Mouse (Mus musculus) left cerebral cortex, postnatal 4 days (tissue): ENCODE results near the gene F930015N05Rik. TPM values are rescaled to one million over a fixed set of nuclear protein-coding genes. Genes with fewer than 3 reads are reported as not detected.

Experiments
- DNase-seq: peaks from one replicate; pipeline ENCODE4 v3.0.0-alpha.2; 2022
- intact Hi-C: fragments of 180-260 bp; cut with DNase I; formaldehyde crosslinking; loops from one replicate; pipeline ENCODE4 v1.15.1; 2025
- total RNA-seq, 2 experiments: library from RNA; stranded (reverse); gene quantifications; 2 replicates each; pipeline ENCODE4 v1.2.3; 2021

F930015N05Rik gene
- total RNA-seq: under 1 TPM; 0.50 to 0.79 TPM

DNA sequence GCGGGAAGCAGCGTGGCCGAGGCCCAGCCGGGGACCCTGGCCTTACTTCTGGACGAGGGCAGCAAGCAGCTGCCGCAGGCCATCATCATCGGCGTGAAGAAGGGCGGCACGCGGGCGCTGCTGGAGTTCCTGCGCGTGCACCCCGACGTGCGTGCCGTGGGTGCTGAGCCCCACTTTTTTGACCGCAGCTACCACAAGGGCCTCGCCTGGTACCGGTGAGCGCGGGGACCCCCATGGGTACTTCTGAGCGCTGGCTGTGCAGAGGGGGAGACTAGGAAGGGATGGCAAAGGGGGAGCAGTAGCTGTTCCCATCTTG lies at the start of gene F930015N05Rik:
Gene F930015N05Rik, minus strand, starts transcription at position 242 of the 316 bp plus-strand sequence.
- DNase-seq: peak; percentile 6
- intact Hi-C loops: no loop called here

DNA sequence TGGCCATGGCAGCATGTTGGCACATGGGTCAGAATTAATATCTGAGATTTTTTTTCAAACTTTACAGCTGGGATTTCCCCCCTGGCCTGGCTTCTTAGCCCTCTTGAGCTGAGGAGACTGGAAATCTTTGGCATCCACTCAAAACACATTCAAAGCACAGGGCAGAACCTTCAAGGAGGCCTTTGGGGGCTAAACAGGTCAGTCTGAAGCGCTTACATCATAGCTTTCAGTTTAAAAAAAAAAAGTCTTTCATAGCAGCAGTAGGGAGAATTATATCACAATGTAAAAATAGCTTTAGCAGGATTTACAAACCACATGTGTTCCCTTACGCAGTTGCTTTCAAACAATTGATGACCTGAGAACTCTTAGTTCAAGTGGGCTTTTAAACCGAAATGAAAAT lies 45.0 kb upstream of the F930015N05Rik start:
- DNase-seq: no peak
- intact Hi-C loops: no loop called here

DNA sequence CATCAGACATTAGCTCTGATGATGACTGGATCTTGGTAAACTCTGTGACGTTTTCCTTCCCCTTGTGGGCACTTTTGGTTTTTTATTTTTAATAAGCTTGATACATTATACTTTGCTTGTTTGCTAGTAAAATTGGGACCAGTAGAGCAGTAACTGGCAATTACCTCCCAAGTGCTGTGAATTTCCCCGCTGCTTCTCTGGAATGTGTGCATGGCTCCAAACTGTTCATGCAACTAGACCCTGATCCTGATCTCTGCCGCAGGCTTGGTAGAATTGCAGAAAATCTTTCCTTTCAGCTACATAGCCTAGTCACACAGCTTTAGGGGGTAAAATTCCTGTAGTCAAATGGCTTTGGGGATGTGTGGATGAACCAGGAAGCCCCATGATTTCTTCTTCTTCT lies 37.2 kb upstream of the F930015N05Rik start:
- intact Hi-C loops: no loop called here

DNA sequence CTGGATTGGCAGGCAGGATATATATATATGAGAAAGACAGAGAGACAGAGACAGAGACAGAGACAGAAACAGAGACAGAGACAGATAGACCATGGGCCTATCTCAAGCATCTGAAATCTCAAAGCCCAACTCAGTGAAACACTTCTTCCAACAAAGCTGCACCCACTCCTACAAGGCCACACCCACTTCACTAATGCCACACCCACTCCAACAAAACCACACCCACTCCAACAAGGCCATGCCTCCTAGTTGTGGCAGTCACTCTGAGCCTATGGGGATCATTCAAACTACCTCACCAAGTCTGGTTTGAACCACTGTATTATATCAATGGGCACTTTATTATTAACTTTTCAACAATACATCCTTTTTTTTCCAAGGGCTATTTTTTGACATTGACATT lies 34.2 kb upstream of the F930015N05Rik start:
- intact Hi-C loops: no loop called here
- no peak for DNase-seq

More for the DNA sequence above, 37.2 kb upstream of the F930015N05Rik start:
- no peak for DNase-seq

DNA sequence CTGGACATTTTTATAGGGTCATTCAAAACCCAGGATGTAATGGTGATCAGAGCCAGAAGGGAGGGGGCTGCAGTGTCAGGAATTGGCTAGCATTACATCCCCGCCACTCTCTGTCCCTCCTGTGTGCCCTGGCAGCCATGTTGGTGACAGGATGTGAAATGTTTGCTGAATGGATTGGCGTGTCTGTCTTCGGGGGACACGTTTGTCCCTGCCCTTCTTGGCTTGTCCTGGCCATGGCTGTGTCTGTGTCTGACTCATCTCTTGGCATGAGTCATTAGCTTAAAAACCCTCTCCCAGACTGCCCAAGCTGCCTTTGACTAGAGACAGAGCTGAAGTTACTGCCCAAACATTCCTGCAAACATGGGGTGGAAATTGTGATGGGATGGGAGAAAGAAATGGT lies 32.3 kb upstream of the F930015N05Rik start:
- intact Hi-C loops: no loop called here
- peak; percentile 10 for DNase-seq

DNA sequence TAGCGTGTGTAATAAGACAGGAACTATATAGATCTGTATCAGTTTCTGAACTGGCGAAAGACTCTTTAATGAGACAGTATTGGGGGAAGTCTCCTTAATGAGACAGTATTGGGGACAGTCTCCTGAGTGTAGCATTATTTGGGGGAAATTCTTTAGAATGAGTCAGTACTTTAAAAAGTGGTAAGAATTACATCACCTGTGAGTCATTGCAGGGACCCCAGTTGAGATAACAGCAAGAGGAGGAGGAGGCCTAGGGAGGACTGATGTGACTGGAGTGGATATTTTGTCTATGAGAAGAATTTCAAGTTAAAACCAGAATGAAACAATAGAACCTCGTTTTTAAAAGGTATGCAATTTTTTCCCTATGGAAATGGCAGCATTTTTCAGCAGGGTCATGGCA lies 25.3 kb upstream of the F930015N05Rik start:
- intact Hi-C loops: no loop called here

DNA sequence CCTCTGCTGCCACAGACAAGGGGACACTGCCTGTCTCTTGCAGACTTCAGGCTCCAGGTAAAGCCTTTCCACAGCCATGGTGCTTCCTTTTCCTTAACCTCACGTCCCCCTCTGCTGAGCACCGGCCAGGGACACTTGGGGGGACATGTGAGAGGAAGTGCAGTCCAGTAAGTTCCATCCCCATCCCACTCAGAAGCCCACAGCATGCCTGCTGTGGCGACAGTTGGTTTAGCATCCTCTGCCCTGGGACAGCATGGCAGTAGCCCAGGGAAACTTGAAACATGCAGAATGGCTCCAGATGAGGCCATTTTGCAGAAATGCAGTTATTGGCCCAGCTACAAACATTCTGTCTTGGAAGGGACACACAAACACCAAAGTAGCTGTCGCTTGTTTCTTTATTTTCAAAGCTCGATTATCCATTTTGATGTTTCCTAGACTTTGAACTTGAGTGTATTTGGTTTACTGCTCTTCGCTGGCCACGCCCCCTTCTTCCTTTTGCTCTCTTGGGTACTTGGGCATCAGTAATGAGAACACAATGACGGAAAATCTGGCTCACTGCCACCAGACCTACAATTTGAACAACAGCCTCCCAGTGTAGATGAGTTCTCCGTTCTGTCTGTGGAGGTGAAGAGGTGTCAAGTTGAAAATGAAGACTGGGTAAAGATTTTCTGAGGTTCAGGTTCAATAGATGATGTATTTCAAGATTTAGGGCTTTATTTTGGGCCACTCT lies 12.3 kb upstream of the F930015N05Rik start:
- intact Hi-C loops: loop anchor here (10.0 kb wide), 3 partner anchors 266 to 1044 kb away; no protein-coding TSS in a partner anchor
- DNase-seq: peak; percentile 52

More for the DNA sequence above, 25.3 kb upstream of the F930015N05Rik start:
- DNase-seq: no peak

DNA sequence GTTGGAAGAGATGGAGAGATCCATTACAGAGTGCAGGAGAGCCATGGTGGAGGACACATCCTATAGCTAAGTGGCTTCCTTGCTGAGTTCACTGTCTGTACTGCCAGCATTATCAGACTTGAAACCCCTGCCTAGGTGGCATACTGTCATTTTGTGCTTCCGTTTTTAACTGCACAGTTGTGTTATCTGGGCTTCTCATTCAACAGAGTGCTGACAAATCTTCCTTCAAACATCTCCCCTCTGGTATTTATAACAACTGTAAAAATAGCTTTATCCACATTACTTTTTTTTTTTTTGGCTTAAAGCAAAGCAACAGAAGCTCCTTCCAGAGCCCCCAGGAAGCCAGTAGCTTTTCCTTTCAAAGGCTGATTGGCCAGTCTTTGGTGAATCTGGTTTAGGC lies 8.8 kb upstream of the F930015N05Rik start:
- intact Hi-C loops: loop anchor here (10.0 kb wide), 3 partner anchors 270 to 1040 kb away; no protein-coding TSS in a partner anchor
- no peak for DNase-seq

DNA sequence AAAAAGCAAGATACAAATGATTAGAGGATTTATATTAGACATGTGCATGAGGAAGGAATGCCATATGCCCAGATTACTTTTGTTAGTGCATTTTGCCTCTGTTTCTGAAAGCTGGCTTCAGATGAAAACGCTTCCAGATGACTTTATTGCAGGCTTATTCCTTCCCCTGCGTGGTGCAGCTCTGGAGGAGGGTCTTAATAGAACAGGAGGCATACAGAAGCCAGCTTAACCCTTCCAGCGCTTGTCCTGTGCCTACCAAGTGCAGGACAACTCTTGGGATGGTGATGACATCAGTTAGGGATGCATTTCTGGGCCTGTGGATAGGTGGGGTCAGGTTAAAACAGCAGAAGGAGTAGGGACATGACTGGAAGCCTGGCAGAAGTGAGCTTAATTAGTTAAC lies 6.2 kb upstream of the F930015N05Rik start:
- no peak for DNase-seq
- intact Hi-C loops: loop anchor here (5.0 to 10.0 kb wide), 4 partner anchors 272 to 1038 kb away; no protein-coding TSS in a partner anchor

DNA sequence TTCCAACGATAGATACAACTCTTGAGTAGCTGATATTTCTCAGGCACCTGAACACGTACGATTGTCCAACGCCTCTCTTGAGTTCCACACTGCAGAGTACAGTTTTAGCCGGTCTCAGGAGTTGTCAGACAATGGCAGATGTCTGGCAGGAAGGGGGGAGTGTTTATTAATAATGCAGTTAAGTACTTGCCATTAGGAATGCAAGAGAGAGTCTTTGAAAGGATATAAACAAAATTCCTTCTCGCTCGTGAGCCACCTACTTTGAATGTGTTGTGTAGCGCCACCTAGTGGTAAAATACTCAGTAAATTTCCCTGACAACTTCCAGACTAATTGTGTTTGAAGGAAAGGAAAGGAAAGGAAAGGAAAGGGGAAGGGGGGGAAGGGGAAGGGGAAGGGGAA lies 5.7 kb upstream of the F930015N05Rik start:
- peak; percentile 3 for DNase-seq
- intact Hi-C loops: loop anchor here (5.0 to 10.0 kb wide), 4 partner anchors 273 to 1037 kb away; no protein-coding TSS in a partner anchor

DNA sequence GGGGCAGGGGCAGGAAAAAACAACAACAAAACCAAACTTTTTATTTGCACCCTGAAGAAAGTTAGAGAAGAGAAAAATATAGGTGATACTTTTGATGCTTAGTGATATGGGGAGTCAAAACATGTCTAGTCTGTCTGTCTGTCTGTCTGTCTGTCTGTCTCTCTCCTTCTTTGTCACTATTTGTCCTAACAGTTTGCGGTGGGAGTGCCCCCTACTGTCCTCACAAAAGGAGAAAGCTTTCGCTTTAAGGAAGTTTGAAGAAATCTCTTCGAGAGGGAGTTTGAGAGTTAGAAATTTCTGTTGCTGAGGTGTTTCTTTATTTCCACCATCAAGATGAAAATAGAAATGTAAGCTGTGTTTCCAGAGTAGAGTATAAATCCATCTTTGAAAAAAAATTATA lies 2.5 kb upstream of the F930015N05Rik start:
- DNase-seq: peak; percentile 4
- intact Hi-C loops: no loop called here

DNA sequence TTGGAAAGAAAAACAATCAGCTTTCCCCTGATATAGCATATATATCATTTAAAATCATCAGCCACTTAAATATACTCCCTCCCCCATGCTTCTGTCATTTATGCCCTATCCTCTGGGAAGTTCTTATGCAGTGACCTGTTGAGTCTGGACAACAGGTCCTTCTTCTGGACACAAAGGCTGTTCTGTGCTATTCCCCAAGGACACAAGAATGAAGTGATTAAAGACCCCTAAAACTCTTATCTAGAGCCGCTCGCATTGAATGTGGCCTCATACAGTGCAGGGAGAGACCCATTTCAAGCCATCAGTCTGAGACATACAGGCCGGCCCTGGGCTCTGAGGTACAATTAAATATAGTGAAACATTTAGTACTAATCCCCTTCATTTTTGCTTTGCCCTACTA lies 1.3 kb upstream of the F930015N05Rik start:
- intact Hi-C loops: no loop called here
- no peak for DNase-seq

DNA sequence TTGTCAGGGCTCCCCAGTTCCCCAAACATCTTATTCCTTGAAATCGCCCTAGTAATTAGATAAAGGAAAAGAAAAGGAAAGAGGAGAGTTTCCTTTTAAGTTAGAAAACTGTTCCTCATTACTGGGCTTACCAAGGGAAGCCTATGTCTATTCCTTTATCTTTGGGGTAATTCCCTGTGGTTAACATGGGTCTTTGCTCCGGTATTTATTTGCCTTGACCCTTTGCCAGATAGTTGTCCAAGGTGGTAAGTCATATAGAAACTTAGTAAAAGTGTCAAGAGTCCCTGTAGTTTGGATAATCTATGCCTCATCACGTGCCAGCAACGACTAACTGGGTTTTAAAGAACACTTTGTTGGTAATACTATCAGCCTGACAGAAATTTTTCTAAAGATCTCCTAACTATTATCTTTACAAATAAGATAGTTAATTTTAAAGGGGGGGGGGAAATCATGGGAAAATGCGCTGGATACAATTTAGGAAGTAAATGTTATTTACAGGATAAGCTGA lies 392 bp upstream of the F930015N05Rik start:
- DNase-seq: no peak
- intact Hi-C loops: no loop called here

DNA sequence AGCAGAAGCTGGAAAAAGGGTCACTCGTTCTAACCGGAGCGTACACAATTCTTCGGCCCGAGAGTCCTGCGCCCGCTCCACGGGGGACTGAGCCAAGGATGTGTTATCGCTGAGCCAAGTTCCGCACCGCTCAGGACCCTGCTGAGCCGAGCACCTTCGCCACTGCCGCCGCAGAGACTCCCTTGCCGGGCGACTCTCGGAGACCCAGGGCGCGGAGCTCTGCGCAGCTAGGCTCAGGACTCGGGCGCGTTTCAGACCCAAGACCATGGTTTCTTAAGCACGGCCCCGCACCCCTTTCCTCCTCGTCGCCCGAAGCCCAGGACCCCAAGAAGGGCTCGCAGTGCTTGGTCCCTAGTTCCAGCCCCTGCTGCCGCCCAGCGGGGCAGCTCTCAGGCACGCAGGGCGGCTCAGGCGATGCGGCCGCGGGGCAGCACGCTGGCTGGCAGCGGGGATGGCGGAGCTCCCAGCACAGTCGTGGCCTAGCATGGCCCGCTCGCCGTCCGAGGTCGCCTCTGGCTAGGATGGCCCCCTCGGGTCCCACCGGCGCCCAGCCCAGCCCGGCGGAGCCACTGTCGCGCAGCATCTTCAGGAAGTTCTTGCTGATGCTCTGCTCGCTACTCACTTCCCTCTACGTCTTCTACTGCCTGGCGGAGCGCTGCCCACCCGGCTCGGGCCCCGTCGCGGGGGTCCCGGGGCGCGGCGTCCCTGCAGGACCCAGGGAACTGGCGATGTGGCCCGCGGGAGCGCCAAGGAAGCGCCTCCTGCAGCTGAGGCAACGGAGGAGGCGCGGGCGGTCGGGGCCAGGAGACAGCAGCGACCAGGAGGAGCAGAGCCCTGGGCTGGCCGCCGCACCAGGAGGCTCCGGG lies 674 bp downstream of the F930015N05Rik start:
- intact Hi-C loops: no loop called here
- peak; percentile 14 for DNase-seq

DNA sequence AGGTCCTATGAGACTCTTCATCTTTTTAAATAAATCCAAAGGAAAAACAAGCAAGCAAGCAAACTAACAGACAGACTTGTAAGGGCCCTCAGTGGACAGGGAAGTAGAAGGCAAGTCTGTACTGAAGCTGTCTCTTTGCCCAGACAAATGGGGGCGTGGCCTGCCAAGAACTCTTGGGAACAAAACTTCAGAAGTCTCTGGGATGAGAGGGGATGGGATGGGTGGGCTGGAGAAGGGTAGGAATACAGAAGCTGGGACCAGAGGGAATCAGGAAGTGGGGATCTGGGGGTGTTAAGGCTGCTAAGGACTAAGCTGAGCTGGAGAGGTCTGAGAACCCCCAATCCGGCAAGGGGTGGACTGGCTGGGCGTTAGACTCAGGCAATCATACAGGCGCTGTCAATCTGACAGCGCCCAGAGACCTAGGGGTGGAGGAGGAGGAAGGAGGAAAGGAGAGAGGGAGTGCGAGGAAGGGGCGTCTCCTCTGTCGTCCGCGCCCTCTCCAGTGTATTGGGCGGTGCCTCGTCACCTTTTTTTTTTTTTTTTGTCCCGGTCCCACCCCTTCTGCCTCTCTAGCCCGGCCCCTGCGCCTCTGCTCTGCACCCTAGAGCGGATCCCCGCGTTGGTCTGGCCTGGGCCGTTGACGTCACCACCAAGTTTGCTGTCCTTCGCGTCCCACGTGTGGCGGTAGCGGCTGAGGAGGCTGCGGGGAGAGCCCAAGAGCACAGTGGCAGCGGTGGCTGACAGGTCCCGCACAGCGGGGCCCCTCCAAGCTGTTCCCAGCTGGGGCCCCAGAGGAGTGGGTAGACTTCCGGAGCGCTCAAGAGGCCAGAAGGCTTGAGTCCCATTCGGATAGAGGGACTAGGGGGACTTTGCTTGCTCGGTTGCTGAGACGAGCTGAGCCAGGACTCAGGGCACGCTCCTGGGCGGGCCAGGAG lies 1.6 kb downstream of the F930015N05Rik start, which contains the start of gene Hs3st3a1:
Gene Hs3st3a1, plus strand, starts transcription at position 722 of the 935 bp plus-strand sequence.
- DNase-seq: peak; percentile 8
- intact Hi-C loops: no loop called here

DNA sequence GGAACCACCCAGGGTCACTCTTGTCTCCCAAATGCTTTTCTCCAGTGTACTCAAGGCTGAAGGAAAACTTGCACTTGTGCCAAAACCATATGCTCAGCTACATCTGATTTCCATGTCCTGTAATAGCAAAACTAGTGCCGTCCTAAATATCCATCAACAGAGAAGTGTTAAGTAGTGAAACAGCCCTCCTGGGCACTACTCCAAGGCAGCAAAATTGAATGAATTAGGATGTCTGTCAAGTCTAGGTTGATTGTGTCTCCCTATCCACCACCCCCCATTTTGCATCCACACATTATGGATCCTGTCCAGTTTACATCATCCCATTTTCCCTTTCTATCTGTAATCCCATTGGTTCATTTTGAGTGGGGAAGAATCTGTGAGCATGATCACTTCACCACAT lies 17.5 kb downstream of the F930015N05Rik start:
- DNase-seq: no peak
- intact Hi-C loops: no loop called here

DNA sequence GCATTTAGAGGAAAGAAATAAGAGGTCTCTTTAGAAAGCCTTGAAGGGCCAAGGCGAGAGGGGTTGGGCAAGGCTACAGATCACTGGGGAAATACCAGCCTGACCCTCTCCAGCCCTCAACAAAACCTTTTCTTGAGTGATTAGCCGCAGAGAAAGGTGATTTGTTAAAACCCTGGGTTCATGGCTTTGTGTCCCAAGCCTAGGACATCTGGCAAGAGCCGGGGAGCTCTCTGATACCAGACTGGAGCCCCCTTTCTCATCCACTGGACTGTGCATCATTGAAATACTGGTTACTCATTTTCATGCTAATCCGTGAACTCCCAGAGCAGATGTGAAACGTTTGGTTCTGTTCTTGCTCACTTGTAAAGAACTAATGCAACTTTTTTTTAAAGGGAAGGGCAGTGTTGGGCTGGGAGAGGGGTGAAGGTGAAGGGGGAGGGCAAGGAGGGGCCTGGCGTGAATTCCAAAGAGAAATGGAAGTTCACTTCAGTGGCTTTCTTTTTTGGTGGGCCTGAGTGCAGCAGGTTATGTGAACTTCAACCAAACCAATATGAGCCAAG lies 35.8 kb downstream of the F930015N05Rik start:
- intact Hi-C loops: no loop called here

DNA sequence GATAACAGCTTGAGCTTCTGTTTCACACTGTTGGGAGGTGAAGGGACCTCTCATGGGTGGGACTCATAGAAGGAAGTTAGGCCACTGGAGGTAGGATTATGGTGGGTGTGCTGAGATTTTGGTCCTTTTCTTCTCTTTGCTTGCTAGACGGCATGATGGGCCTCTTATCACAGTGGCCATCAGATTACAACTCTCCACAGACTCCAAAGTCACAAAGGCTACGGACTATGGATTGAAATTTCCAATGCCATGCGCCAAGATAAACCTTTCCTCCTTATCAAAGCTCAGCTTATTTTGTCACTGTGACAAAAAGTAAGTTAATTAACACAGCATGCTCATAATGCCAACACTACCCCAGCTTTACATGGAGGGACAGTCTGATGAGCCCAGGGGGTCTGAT lies 38.8 kb downstream of the F930015N05Rik start:
- DNase-seq: no peak
- intact Hi-C loops: no loop called here

More for the DNA sequence above, 35.8 kb downstream of the F930015N05Rik start:
- DNase-seq: no peak

DNA sequence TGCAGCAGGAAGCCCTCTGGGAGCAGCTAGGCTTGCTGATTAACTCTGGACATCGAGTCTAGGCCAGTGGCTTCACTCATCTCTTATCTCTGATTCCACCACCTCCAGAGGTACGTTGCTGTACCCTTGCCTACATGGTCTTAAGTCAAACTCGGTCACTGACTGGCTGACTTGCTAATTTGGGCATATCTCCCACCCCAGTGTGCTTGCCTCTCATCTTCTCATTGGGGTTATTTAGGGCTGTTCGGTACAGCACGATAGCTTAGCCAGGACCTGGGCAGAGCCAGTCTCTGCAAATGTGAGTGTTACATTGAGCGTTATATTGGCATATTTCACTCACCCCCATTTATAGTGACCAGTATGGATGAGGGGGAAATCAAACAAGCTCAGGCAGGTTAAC lies 39.5 kb downstream of the F930015N05Rik start:
- no peak for DNase-seq
- intact Hi-C loops: no loop called here

DNA sequence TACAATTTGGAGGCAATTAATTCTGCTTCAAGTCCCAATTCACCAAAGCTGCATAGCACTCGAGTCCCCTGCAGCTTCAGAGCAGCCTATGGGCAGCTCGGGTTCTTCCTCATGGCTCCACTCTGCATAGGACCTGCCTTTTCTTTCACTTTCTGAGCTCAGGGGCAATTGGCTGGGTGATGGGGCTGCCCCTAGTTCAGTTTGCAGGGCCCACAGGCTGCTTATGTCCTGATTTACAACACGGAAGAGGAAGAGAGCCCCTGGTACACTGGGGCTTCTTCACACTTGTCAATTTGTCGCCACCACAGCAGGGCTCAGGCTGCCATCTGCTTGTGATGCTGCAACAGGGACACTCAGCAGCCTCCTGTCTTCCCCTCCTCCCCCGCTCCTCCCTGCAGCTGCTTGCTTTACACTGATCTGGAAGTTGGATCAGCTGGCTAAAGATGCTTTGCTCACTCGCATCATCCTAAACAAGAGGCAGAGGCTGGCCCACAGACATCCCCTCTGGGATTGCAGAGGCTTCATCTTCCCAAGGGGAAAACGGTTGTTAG lies 40.0 kb downstream of the F930015N05Rik start:
- peak; percentile 70 for DNase-seq
- intact Hi-C loops: no loop called here
